Mouse (Mus musculus): Measurements from ENCODE around the gene Pdlim3.
"Not testable (repeated sequence)": the region's sequence is repeated elsewhere in the genome, so short reads cannot be mapped to it uniquely, and the experiment has no call there.

Pdlim3 gene

GRCm38 (mm10) chr8:45885202-45885685 is at the start of gene Pdlim3:
Pdlim3 (plus strand) TSS chr8:45885461.
- DNase-seq = no peak

DNA sequence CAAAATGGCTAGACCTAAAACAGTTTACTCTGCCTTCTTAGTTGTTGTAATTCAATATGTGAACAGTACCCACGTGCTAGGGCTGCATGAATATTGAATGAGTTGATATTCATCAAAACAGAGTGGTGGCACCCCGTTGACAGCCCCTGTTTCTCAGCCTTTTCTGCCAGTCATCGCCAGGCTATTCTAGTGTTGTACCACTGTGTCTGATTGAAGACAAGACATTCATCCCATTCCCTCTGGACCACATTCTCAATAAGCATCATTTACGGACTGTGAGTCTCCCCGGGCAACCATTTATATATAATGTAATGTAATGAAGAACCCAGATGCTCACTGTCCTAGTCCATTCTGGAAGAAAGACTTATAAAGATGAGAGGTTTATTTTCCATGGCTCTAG is 42.0 kb upstream of the Pdlim3 start:
- DNase-seq = no peak

DNA sequence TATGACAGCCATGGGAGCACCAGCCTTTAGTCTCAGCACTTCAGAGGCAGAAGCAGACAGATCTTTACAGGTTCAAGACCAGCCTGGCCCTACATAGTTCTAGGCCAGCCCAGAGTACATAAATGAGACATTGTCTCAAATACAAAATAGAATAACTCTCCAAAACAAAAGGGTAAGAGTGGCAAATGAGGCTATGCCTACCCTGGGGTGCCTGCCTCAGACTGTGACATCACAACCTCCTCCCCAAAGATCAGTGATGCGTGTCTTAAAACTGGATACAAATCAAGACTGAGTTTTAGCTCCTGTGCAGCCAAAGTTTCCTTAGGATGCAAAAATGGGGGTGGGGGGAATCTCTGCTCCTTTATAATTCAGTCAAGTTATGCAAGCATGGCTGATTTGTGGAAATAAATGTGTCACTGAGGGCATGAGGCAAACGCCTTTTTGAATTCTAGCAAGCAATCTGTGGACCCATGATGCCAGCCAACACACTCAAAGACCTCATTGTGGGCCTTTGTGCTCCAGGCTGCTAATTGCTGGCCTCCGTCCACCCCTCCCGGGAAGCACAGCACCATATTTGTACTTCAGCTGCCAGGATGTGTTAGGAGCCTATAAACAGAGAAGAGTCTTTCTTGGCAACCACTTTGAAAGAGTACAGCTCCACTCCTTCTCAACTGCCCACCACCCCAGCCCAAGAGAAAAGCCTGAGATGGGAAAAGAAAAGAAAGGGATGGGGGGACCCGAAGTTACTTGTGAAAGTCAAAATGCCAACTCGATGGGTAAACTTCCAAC is 41.0 kb upstream of the Pdlim3 start:
- no peak for DNase-seq

GRCm38 (mm10) chr8:45844911-45845481 is 40.3 kb upstream of the Pdlim3 start:
- DNase-seq = no peak

DNA sequence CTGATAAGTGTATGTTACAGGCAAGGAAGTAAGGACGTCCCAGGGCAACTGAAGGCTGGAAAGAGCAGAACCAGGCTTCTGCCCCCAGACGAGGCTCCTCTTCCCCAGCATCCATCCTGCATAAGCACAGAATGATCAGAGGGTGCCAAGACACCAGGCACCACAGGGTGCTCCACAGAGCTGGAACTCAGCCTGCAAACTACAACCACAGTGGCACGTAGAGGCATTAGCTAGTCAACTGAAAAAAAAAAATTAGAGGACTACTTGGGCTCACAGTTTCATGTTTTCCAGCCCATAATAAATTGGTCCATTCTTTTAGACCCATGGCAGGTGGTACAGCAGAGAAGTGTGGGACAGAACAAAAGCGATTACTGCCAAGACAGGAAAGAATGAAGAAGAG is 39.4 kb upstream of the Pdlim3 start:
- DNase-seq = no peak

DNA sequence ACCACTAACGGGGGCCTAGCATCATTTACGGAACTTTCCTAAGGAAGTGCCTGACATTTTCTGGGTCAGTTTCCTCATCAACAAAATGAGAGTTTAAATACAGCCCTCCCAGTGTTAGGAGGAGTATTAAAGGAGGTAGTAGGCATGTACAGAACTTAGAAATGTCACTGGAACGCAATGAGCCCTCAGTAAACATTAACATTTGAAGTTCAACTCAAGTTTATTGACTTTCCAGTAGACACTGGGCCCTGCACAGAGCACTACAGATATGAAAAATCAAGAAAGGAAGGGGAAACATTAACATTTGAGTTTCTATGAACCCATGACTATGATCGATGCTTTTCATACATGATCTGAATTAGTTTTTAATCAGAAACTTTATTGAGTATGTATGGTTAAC is 30.1 kb upstream of the Pdlim3 start:
- no peak for DNase-seq

GRCm38 (mm10) chr8:45857734-45858133 is 27.5 kb upstream of the Pdlim3 start:
- DNase-seq = no peak

DNA sequence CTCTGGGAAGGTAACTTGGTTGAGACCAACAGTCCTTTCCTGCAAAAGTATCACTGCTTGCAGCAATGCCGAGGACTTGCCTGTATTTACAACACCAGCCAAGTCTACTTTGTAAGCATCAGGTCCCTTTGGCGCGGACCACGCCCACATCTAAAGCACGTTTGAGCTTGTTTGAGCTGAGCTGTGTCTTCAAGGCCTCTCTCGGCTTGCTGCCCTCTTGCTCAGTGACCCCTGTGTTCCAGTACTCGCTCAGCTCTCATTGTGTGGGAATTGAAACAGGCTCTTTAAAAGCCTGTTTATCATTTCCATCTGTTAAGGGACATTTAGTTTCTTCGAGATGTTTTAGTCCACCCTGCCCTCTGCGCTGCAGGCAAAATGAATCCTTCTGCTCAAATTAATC is 26.9 kb upstream of the Pdlim3 start:
- DNase-seq = no peak

GRCm38 (mm10) chr8:45871587-45871986 is 13.7 kb upstream of the Pdlim3 start:
- not testable (repeated sequence) for DNase-seq

DNA sequence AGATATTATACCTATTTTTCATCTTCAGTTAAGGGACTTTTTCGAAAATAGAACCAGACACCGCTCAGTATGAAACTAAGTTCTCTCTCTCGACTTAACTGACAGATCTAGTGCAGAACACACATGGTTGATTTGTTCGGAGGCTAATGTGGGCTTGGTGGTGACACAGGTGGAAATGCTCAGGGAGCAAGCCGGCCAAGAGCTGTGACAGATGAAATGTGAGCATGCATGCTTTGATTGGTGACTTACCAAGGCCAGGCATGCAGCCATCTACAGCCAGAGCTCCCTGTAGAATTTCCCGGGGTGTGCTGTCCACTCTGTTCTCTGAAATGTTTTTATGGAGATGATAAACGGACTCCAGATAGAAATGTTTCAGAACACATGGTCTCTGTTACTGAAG is 13.2 kb upstream of the Pdlim3 start:
- no peak for DNase-seq

- DNase-seq = no peak
These were observed 10.2 kb upstream of the Pdlim3 start for GRCm38 (mm10) chr8:45874945-45875626.

DNA sequence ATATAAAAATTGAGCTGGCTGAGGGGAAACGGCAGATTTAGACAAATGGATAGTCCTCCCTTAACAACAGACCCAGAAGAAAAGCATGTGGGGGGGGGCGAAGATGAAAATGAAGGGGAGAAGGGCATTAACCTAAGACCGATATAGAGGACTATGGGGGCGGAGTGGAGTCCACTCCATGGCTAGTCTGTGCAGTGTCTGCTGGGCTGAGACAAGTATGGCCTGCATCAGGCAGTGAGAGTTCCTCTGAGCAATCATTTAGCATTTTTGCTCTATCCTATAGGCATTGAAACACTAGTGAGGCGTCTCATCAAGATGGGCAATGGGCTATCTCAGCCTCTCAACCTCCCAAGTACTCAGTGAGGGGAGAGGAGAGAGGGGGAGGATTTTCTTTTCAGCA is 8.9 kb upstream of the Pdlim3 start:
- DNase-seq = no peak

DNA sequence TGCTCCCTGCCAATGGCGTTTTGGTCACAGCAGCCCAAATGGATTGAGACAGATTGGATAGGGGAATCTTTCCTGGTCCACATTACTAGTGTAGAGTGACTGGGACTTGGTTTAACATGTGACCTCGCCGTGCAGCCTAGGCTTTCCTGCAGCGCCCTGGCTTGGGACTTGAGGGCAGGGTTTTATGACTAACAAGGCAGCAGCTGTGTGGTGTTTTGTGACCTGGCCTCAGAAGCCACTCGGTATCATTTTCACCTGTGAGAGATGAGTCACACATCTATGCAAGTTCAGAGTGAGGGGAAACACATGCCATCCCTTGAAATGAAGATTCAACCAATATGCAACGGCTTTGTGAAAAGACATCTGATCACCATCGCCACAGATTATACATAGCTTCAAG is 7.6 kb upstream of the Pdlim3 start:
- DNase-seq = no peak

DNA sequence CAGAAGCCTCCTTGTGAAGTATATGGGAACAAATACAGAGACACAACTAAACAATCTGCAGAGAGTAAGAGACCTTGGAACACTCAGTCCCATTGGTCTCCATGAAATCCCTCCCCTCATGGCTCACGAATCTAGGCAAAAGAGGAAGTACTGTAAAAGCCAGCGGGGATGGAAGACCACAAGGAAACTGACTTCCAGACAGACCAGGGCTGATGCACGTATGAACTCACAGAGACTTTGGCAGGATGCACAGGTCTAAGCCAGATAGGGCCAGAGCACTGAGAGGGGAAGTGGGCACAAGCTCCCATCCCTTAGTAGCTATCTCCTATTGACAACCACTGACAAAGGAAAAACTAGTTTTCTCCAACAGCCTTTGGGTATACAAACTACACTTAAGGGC is 4.8 kb upstream of the Pdlim3 start:
- DNase-seq = no peak

DNA sequence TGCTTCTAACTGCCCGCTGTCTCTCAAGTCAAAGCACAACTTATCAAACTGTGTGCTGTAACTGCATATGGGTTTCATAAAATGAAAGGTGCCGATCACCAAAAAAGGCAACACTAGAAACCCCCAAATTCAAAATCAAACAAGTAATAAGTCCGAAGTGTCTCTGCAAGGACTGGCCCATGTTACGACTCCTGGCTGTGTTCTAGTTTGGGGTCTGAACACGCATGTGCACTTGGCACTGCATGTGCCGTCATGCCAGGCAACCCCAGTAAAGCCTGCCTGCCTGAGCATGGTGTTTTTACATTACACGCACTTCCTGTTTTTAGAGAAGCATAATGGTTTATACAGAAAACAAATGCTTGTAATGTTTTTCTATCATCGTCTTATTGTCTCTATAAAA is 3.5 kb upstream of the Pdlim3 start:
- DNase-seq = no peak

DNA sequence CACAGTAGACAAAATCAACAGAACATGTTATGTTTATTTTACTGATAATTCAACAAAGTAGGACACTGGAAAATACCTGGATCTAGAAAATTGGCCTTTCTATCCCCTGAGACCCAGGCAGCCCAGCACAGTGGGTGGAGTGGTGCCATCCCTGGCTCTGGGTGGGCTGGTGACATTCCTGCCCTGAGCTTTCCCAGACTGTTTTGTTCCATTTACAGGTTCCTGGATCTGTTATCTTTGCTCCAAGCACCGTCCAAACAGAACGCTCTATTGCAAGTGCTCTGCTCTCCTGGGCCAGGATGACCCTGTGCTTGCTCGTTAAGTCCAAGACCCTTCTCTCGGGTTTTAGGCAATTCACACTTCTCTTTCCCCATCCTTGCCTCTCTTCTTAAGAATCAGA is 1.5 kb upstream of the Pdlim3 start:
- no peak for DNase-seq

DNA sequence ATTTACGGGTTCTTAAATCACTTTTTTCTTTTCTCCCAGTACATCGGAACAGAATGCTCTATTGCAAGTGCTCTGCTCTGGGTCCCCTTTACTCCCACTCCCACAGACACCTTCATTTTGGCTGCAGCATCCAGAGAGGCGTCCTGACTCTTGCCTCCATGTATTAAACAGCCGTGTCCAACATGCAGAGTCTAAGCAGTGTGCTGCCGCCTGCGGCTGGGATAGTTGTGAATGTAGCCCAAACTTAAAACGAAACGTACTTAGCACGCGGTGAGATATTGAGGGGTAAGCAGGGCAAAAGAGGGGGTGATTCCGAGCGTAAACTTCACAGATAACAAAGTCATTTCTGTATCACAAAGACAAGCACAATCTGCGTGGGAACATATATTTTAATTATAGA is 709 bp upstream of the Pdlim3 start:
- DNase-seq = no peak

- no peak for DNase-seq
These were observed 514 bp downstream of the Pdlim3 start for GRCm38 (mm10) chr8:45885775-45886174.

DNA sequence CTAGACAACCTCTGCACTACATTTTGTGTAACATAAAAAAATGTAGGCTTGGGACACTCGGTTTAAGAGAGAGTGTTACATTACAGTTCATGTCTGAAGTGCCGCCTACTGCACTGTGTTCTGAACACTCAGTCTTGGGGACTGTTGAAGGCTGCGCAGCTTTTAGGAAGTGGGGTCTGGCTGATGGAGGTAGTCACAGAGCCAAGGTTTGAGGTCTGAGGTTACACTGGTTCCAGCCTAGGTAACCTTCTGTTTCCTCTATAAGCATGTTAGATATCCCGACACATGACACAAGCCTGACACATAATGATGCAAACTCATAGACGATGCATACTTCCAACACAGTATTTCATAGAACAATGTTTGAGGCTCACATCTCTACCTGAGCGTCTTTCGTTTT is 4.5 kb downstream of the Pdlim3 start:
- DNase-seq = no peak

- no peak for DNase-seq
These were observed 11.3 kb downstream of the Pdlim3 start for GRCm38 (mm10) chr8:45896590-45896989.

- no peak for DNase-seq
These were observed 14.5 kb downstream of the Pdlim3 start for GRCm38 (mm10) chr8:45899783-45900182.

GRCm38 (mm10) chr8:45901626-45902025 is 16.4 kb downstream of the Pdlim3 start:
- DNase-seq = no peak

DNA sequence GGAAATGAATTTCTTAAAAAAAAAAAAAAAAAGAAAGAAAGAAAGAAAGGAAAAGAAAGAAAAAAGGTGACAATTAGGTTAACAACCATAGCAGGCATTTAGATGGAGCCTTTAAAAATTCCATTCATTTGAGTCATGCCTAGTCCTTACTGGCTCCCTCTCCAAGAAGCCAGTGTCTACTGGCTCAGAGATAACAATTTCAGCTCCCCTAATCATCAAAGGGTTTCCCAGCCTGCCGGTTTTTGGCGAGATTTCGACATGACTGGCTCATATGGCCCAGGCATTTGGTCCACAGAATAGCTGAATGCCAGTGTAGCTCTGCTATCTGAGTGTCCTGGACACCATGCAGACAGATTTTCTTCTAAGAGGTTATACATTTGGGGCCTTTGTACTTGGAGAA is 18.4 kb downstream of the Pdlim3 start:
- DNase-seq = no peak

DNA sequence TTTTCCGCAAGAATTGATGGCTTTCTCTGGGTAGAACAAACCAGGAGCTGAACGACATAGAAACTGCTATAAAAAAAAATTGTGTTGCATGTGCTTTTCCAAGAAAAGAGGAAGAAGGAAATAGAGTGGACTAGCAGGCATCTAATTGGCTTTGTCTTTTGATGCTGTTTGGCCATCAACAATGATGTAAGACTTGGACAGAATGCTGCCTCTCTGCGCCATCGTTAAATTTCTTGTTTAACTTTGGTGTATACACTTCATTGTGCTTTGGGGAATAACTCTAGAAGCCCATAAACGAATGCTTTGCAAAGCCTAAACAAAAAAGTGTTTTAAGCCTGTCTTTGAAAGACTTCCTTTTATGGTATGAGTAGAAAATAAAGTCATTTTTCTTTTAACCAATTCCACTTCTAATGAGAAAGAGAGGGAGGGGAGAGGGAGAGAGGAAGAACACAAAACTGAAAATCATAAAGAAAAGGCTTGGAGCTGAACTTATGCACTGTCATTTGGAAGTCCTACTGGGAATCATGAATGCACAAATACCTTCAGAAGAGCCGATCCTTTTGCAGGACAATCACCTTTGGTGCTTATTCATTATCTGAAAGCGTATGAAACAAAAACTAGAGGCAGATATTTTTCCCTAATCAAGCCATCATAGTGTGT is 20.5 kb downstream of the Pdlim3 start:
- DNase-seq = no peak
